Mouse (Mus musculus): ENCODE data around the gene Setd1a. TPM values are rescaled to one million over a fixed set of nuclear protein-coding genes. Genes with fewer than 3 reads are reported as not detected.
"Not testable (repeated sequence)": the region's sequence is repeated elsewhere in the genome, so short reads cannot be mapped to it uniquely, and the experiment has no call there.

Setd1a gene
- polyA plus RNA-seq, 1 experiment from 2014 or later, result 22.0 TPM

DNA sequence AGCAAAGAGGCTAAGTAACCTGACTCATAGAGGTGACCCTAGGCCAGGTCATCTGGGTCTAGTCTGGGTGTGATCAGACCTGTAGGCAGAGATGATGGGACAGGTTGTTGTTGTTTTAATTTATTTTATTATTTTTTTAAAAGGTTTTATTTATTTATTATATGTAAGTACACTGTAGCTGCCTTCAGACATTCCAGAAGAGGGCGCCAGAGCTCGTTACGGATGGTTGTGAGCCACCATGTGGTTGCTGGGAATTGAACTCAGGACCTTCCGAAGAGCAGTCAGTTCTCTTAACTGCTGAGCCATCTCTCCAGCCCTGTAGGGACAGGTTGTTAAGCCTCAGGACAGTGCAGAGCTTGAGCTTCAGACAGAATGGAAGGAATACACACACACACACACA is 61.4 kb downstream of the Setd1a start:
- H3K36me3 ChIP-seq (replicated peaks; ENCODE audit: control insufficient read depth, insufficient read depth, low read depth, low read length); H3K27me3 ChIP-seq (ENCODE audit: control insufficient read depth, insufficient read depth, low read length): not testable (repeated sequence)

DNA sequence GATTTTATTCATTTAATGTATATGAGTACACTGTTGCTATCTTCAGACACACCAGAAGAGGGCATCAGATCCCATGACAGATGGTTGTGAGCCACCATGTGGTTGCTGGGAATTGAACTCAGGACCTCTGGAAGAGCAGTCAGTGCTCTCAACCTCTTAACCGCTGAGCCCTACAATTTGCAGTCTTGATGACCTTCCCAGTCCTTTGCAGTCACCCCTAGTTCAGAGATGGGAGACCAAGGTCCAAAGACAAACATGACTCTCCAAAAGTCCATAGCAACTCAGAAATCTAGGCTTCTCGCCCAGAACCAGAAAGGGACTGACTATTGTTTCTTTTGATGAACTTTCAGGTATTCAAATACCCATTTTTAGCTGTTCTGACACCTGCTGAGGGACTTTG is 63.6 kb downstream of the Setd1a start:
- H3K9ac ChIP-seq (replicated peaks; ENCODE audit: low read length); H3K27me3 ChIP-seq (ENCODE audit: control insufficient read depth, insufficient read depth, low read length); H3K36me3 ChIP-seq (replicated peaks; ENCODE audit: control insufficient read depth, insufficient read depth, low read depth, low read length); DNase-seq (ENCODE audit: low spot score); ATAC-seq (replicated peaks; ENCODE audit: insufficient number of reproducible peaks, low FRiP score, low TSS enrichment, low read depth); H3K4me3 ChIP-seq (ENCODE audit: low read depth, low read length); H3K4me2 ChIP-seq (ENCODE audit: low read depth, low read length); H3K27ac ChIP-seq (replicated peaks; ENCODE audit: low read depth, low read length); H3K4me1 ChIP-seq (ENCODE audit: control insufficient read depth, insufficient read depth, low read length); H3K9me3 ChIP-seq (replicated peaks; ENCODE audit: control insufficient read depth, low read length): not testable (repeated sequence)
- WGBS, result 69% methylated on average over 2 of the region's 2 CpGs

More for the DNA sequence above, 61.4 kb downstream of the Setd1a start:
- 87% methylated on average over 4 of the region's 4 CpGs for whole genome bisulfite sequencing
- not testable (repeated sequence) for H3K4me3 ChIP-seq (ENCODE audit: low read depth, low read length); H3K9ac ChIP-seq (replicated peaks; ENCODE audit: low read length); H3K27ac ChIP-seq (replicated peaks; ENCODE audit: low read depth, low read length); H3K4me1 ChIP-seq (ENCODE audit: control insufficient read depth, insufficient read depth, low read length); H3K9me3 ChIP-seq (replicated peaks; ENCODE audit: control insufficient read depth, low read length); ATAC-seq (replicated peaks; ENCODE audit: insufficient number of reproducible peaks, low FRiP score, low TSS enrichment, low read depth); H3K4me2 ChIP-seq (ENCODE audit: low read depth, low read length); DNase-seq (ENCODE audit: low spot score)

DNA sequence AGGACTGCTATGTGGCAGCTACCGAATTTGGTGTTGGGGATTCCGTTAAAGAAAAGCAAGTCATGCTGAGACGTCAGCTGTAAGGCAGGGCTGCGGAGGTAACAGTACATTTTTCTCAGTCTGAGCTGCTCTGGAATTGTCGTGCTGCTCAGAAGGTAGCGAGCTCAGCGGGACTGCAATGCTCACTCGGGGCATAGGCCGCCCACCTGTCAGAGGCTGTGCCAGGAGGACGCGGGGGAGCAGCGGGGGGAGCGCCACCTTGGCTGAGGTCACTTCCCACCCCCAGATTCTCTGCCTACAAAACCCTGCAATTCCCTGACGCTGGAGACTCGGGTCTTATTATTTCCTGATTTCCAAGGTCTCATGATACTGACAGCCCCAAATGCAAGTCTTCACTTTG is 64.4 kb downstream of the Setd1a start:
- 2% methylated on average over 15 of the region's 15 CpGs for WGBS
- Histone ChIP-seq H3K36me3 (replicated peaks; ENCODE audit: control insufficient read depth, insufficient read depth, low read depth, low read length) (no peaks in the 10 kb centered on the region), H3K9me3 (replicated peaks; ENCODE audit: control insufficient read depth, low read length) (no peaks in the 10 kb centered on the region), H3K9ac (replicated peaks; ENCODE audit: low read length) (peak overlapping the region; percentile 67), H3K4me3 (ENCODE audit: low read depth, low read length) (peak overlapping the region; percentile 63), H3K27ac (replicated peaks; ENCODE audit: low read depth, low read length) (peak overlapping the region; percentile 70), H3K4me1 (ENCODE audit: control insufficient read depth, insufficient read depth, low read length) (no peaks in the 10 kb centered on the region), H3K4me2 (ENCODE audit: low read depth, low read length) (peak overlapping the region; percentile 88), H3K27me3 (ENCODE audit: control insufficient read depth, insufficient read depth, low read length) (no peaks in the 10 kb centered on the region)
- DNase-seq (ENCODE audit: low spot score) (no peak), ATAC-seq (replicated peaks; ENCODE audit: insufficient number of reproducible peaks, low FRiP score, low TSS enrichment, low read depth) (0 out of 2 replicates have a peak, but pooled peaks have one; percentile 20)

- DNase-seq (ENCODE audit: low spot score) (peak; percentile 93), ATAC-seq (replicated peaks; ENCODE audit: insufficient number of reproducible peaks, low FRiP score, low TSS enrichment, low read depth) (peak; percentile 82)
- no peaks in the 10 kb centered on the region for H3K4me1 ChIP-seq (ENCODE audit: control insufficient read depth, insufficient read depth, low read length)
- H3K9ac ChIP-seq (replicated peaks; ENCODE audit: low read length), result peak overlapping the region; percentile 67
- H3K9me3 ChIP-seq (replicated peaks; ENCODE audit: control insufficient read depth, low read length), result no peaks in the 10 kb centered on the region
- H3K36me3 ChIP-seq (replicated peaks; ENCODE audit: control insufficient read depth, insufficient read depth, low read depth, low read length), result no peaks in the 10 kb centered on the region
- no peaks in the 10 kb centered on the region for H3K27me3 ChIP-seq (ENCODE audit: control insufficient read depth, insufficient read depth, low read length)
- H3K4me2 ChIP-seq (ENCODE audit: low read depth, low read length), result peak overlapping the region; percentile 88
- under 1% methylated on average over 46 of the region's 46 CpGs for WGBS
- H3K27ac ChIP-seq (replicated peaks; ENCODE audit: low read depth, low read length), result peak overlapping the region; percentile 70
- peak overlapping the region; percentile 63 for H3K4me3 ChIP-seq (ENCODE audit: low read depth, low read length)
These were observed 65.0 kb downstream of the Setd1a start for GRCm38 (mm10) chr7:127841340-127842000.

- Histone ChIP-seq H3K36me3 (replicated peaks; ENCODE audit: control insufficient read depth, insufficient read depth, low read depth, low read length) (no peaks in the 10 kb centered on the region), H3K4me2 (ENCODE audit: low read depth, low read length) (peak overlapping the region; percentile 88), H3K4me3 (ENCODE audit: low read depth, low read length) (peak overlapping the region; percentile 63), H3K27ac (replicated peaks; ENCODE audit: low read depth, low read length) (0 out of 2 replicates have a peak overlapping the region, but pooled peaks have one; percentile 56), H3K9ac (replicated peaks; ENCODE audit: low read length) (peak overlapping the region; percentile 67), H3K9me3 (replicated peaks; ENCODE audit: control insufficient read depth, low read length) (no peaks in the 10 kb centered on the region), H3K27me3 (ENCODE audit: control insufficient read depth, insufficient read depth, low read length) (no peaks in the 10 kb centered on the region), H3K4me1 (ENCODE audit: control insufficient read depth, insufficient read depth, low read length) (no peaks in the 10 kb centered on the region)
- peak; percentile 86 for DNase-seq (ENCODE audit: low spot score)
- WGBS, result under 1% methylated on average over 40 of the region's 40 CpGs
- ATAC-seq (replicated peaks; ENCODE audit: insufficient number of reproducible peaks, low FRiP score, low TSS enrichment, low read depth), result peak; percentile 47
These were observed 65.7 kb downstream of the Setd1a start for GRCm38 (mm10) chr7:127842001-127842718.

Other genes with a start within 250 kb of the Setd1a start
- gene Tmem265, start 215.3 kb upstream of the Setd1a start, polyA plus RNA-seq (2014; fragmentation: Nextera tagmentation; extraction: Ambion mirVana), result 4.8 and 5.7 TPM in 2 replicates
- gene Phkg2, start 203.3 kb upstream of the Setd1a start, polyA plus RNA-seq (2014; fragmentation: Nextera tagmentation; extraction: Ambion mirVana), result 42.9 and 45.8 TPM in 2 replicates
- 13.6 and 14.1 TPM in 2 replicates for gene Ccdc189, start 188.1 kb upstream of the Setd1a start, polyA plus RNA-seq (2014; fragmentation: Nextera tagmentation; extraction: Ambion mirVana)
- 31.7 and 31.8 TPM in 2 replicates for gene Rnf40, start 187.9 kb upstream of the Setd1a start, polyA plus RNA-seq (2014; fragmentation: Nextera tagmentation; extraction: Ambion mirVana)
- 27.3 and 27.5 TPM in 2 replicates for gene Zfp629, start 160.9 kb upstream of the Setd1a start, polyA plus RNA-seq (2014; fragmentation: Nextera tagmentation; extraction: Ambion mirVana)
- 84.9 and 86.6 TPM in 2 replicates for gene Bcl7c, start 67.7 kb upstream of the Setd1a start, polyA plus RNA-seq (2014; fragmentation: Nextera tagmentation; extraction: Ambion mirVana)
- 17.5 and 19.0 TPM in 2 replicates for gene Ctf1, start 63.9 kb upstream of the Setd1a start, polyA plus RNA-seq (2014; fragmentation: Nextera tagmentation; extraction: Ambion mirVana)
- gene Ctf2, start 44.5 kb upstream of the Setd1a start, polyA plus RNA-seq (2014; fragmentation: Nextera tagmentation; extraction: Ambion mirVana), result 0.15 and 0.59 TPM in 2 replicates
- gene Fbxl19, start 32.1 kb upstream of the Setd1a start, polyA plus RNA-seq (2014; fragmentation: Nextera tagmentation; extraction: Ambion mirVana), result 9.4 and 9.5 TPM in 2 replicates
- gene Orai3, start 6.9 kb upstream of the Setd1a start, polyA plus RNA-seq (2014; fragmentation: Nextera tagmentation; extraction: Ambion mirVana), result 8.6 and 8.7 TPM in 2 replicates
- gene Gm49388, start 8.9 kb downstream of the Setd1a start, polyA plus RNA-seq (2014; fragmentation: Nextera tagmentation; extraction: Ambion mirVana), result not detected in 2 replicates
- gene Hsd3b7, start 23.9 kb downstream of the Setd1a start, polyA plus RNA-seq (2014; fragmentation: Nextera tagmentation; extraction: Ambion mirVana), result 8.2 and 8.3 TPM in 2 replicates
- gene Stx4a, start 47.6 kb downstream of the Setd1a start, polyA plus RNA-seq (2014; fragmentation: Nextera tagmentation; extraction: Ambion mirVana), result 13.0 and 14.3 TPM in 2 replicates
- 4.7 and 4.9 TPM in 2 replicates for gene Stx1b, start 47.9 kb downstream of the Setd1a start, polyA plus RNA-seq (2014; fragmentation: Nextera tagmentation; extraction: Ambion mirVana)
- 14.4 and 14.9 TPM in 2 replicates for gene Zfp646, start 99.6 kb downstream of the Setd1a start, polyA plus RNA-seq (2014; fragmentation: Nextera tagmentation; extraction: Ambion mirVana)
- gene Zfp668, start 100.2 kb downstream of the Setd1a start, polyA plus RNA-seq (2014; fragmentation: Nextera tagmentation; extraction: Ambion mirVana), result 20.9 and 21.0 TPM in 2 replicates
- gene Prss53, start 114.3 kb downstream of the Setd1a start, polyA plus RNA-seq (2014; fragmentation: Nextera tagmentation; extraction: Ambion mirVana), result 0.22 and 0.28 TPM in 2 replicates
- gene Gm21974, start 118.8 kb downstream of the Setd1a start, polyA plus RNA-seq (2014; fragmentation: Nextera tagmentation; extraction: Ambion mirVana), result not detected in 2 replicates
- 64.5 and 67.4 TPM in 2 replicates for gene Vkorc1, start 118.9 kb downstream of the Setd1a start, polyA plus RNA-seq (2014; fragmentation: Nextera tagmentation; extraction: Ambion mirVana)
- 99.1 and 116 TPM in 2 replicates for gene Bckdk, start 127.4 kb downstream of the Setd1a start, polyA plus RNA-seq (2014; fragmentation: Nextera tagmentation; extraction: Ambion mirVana)
- 49.5 and 55.2 TPM in 2 replicates for gene Kat8, start 135.8 kb downstream of the Setd1a start, polyA plus RNA-seq (2014; fragmentation: Nextera tagmentation; extraction: Ambion mirVana)
- 8.7 and 9.0 TPM in 2 replicates for gene Prss8, start 153.4 kb downstream of the Setd1a start, polyA plus RNA-seq (2014; fragmentation: Nextera tagmentation; extraction: Ambion mirVana)
- gene Prss36, start 170.1 kb downstream of the Setd1a start, polyA plus RNA-seq (2014; fragmentation: Nextera tagmentation; extraction: Ambion mirVana), result 11.0 and 12.2 TPM in 2 replicates
- 52.5 and 57.7 TPM in 2 replicates for gene Fus, start 190.8 kb downstream of the Setd1a start, polyA plus RNA-seq (2014; fragmentation: Nextera tagmentation; extraction: Ambion mirVana)
- gene Pycard, start 217.2 kb downstream of the Setd1a start, polyA plus RNA-seq (2014; fragmentation: Nextera tagmentation; extraction: Ambion mirVana), result 7.3 TPM in 2 replicates
- gene Trim72, start 227.3 kb downstream of the Setd1a start, polyA plus RNA-seq (2014; fragmentation: Nextera tagmentation; extraction: Ambion mirVana), result 0.10 TPM in 1 of 2 replicates, not detected in the other

All from embryonic facial prominence, embryonic 11.5 days (tissue).